In the genomic region with DNA sequence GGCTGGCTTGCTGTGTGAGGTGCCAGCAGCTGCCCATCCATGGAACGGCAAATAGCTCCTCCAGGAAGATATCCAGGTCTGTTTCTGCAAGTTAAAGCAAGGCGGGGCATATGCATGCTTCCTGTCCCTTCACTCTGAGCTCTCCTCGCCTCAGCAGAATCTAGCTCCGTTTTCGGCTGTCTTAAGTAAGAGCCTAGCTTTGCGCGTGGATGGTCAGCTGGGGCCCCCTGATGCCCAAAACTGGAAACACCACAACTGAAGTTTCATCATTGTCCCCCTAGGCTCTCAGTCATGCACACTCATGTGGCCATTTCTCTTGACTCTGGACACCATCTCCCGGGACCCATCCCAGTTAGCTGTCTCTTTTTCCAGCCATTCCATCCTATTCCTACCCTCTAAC, we compare ENCODE assay signal across 8 mouse cellular contexts. TPM values are rescaled to one million over a fixed set of nuclear protein-coding genes. Genes with fewer than 3 reads are reported as not detected.
DNase-seq lines count a peak whose midpoint lies in the region; ATAC-seq and TF ChIP-seq lines count a peak whose summit lies in the region.

No protein-coding gene starts in this region.

- peak; percentile 47 for DNase-seq in forebrain, embryonic 14.5 days (ENCODE audit: low spot score)
- peak; percentile 70 for DNase-seq in embryo, embryonic 11 days
- peak; percentile 41 for DNase-seq in limb, embryonic 11.5 days (ENCODE audit: low spot score)
- peak; percentile 58 for DNase-seq in neural tube, embryonic 11.5 days (ENCODE audit: low spot score)
- no peak for DNase-seq in spleen, postnatal 14 days (ENCODE audit: low spot score in 2 of 2)

- no peak for TF ChIP-seq POLR2A in ES-Bruce4 (IDR thresholded peaks at IDR 0.05; ENCODE audit: insufficient read depth, low read length)

- H3K36me3 ChIP-seq in forebrain, embryonic 14.5 days (ENCODE audit: control insufficient read depth, insufficient read depth, low read length): no peaks in the 10 kb centered on the region
- H3K36me3 ChIP-seq in forebrain, embryonic 13.5 days (ENCODE audit: poor library complexity, severe bottlenecking): no peaks in the 10 kb centered on the region
- H3K36me3 ChIP-seq in ES-Bruce4 (ENCODE audit: control insufficient read depth, insufficient read depth, low read length, poor library complexity, severe bottlenecking): peaks cover 12% of the 10 kb centered on the region
- H3K36me3 ChIP-seq in limb, embryonic 11.5 days (ENCODE audit: control insufficient read depth, insufficient read depth, low read length): no peaks in the 10 kb centered on the region
- H3K36me3 ChIP-seq in neural tube, embryonic 11.5 days (ENCODE audit: control insufficient read depth, insufficient read depth, low read length): no peaks in the 10 kb centered on the region

- no peaks in the 10 kb centered on the region for H3K4me1 ChIP-seq in forebrain, embryonic 14.5 days (ENCODE audit: control insufficient read depth, insufficient read depth, low read length)
- H3K4me1 ChIP-seq in forebrain, embryonic 13.5 days: no peaks in the 10 kb centered on the region
- H3K4me1 ChIP-seq in ES-Bruce4 (ENCODE audit: control insufficient read depth, insufficient read depth, low read length): peaks cover 2% of the 10 kb centered on the region
- no peaks in the 10 kb centered on the region for H3K4me1 ChIP-seq in limb, embryonic 11.5 days (ENCODE audit: control insufficient read depth, insufficient read depth, low read length)
- no peaks in the 10 kb centered on the region for H3K4me1 ChIP-seq in neural tube, embryonic 11.5 days (ENCODE audit: control insufficient read depth, insufficient read depth, low read length)

- ATAC-seq in forebrain, embryonic 14.5 days: no peak
- no peak for ATAC-seq in forebrain, embryonic 13.5 days
- 0 out of 4 replicates have a peak, but pooled peaks have one; percentile 13 for ATAC-seq in hematopoietic stem cell, adult 5-6 weeks (replicated peaks in 1 of 2; ENCODE audit: insufficient read depth in 1 of 2, low FRiP score in 2 of 2, low TSS enrichment in 1 of 2, low read depth in 1 of 2, poor library complexity in 2 of 2, severe bottlenecking in 2 of 2)
- no peak for ATAC-seq in limb, embryonic 11.5 days (ENCODE audit: insufficient number of reproducible peaks, low FRiP score, low TSS enrichment, low read depth)
- no peak for ATAC-seq in neural tube, embryonic 11.5 days (ENCODE audit: insufficient read depth, low FRiP score, low TSS enrichment)

- no peak overlapping the region for H3K4me2 ChIP-seq in forebrain, embryonic 14.5 days (ENCODE audit: low read length)
- no peak overlapping the region for H3K4me2 ChIP-seq in forebrain, embryonic 13.5 days
- no peak overlapping the region for H3K4me2 ChIP-seq in limb, embryonic 11.5 days (ENCODE audit: low read depth, severe bottlenecking)
- no peak overlapping the region for H3K4me2 ChIP-seq in neural tube, embryonic 11.5 days (ENCODE audit: low read depth)

- peak; percentile 50 for TF ChIP-seq CTCF in ES-Bruce4 (IDR thresholded peaks at IDR 0.05; ENCODE audit: low read depth, low read length)

- H3K27ac ChIP-seq in forebrain, embryonic 14.5 days (ENCODE audit: low read depth, low read length): no peak overlapping the region
- H3K27ac ChIP-seq in forebrain, embryonic 13.5 days: no peak overlapping the region
- H3K27ac ChIP-seq in ES-Bruce4 (ENCODE audit: insufficient read depth, low read length): no peak overlapping the region
- H3K27ac ChIP-seq in limb, embryonic 11.5 days (replicated peaks; ENCODE audit: low read depth, low read length): no peak overlapping the region
- H3K27ac ChIP-seq in neural tube, embryonic 11.5 days (ENCODE audit: low read depth, low read length): no peak overlapping the region

- 43% methylated on average over 8 of the region's 8 CpGs for WGBS in forebrain, embryonic 14.5 days
- 46% methylated on average over 8 of the region's 8 CpGs for WGBS in forebrain, embryonic 13.5 days
- 28% methylated on average over 8 of the region's 8 CpGs for WGBS in limb, embryonic 11.5 days
- WGBS in neural tube, embryonic 11.5 days: 42% methylated on average over 8 of the region's 8 CpGs

- no peak overlapping the region for H3K4me3 ChIP-seq in forebrain, embryonic 14.5 days (ENCODE audit: low read depth, low read length)
- no peak overlapping the region for H3K4me3 ChIP-seq in forebrain, embryonic 13.5 days
- no peak overlapping the region for H3K4me3 ChIP-seq in ES-Bruce4 (ENCODE audit: low read depth, low read length)
- H3K4me3 ChIP-seq in limb, embryonic 11.5 days (ENCODE audit: low read depth, low read length): no peak overlapping the region
- H3K4me3 ChIP-seq in neural tube, embryonic 11.5 days (ENCODE audit: low read depth, low read length): no peak overlapping the region

- no peak for TF ChIP-seq EP300 in ES-Bruce4 (IDR thresholded peaks at IDR 0.05; ENCODE audit: insufficient read depth, low read depth, low read length)

- H3K27me3 ChIP-seq in forebrain, embryonic 14.5 days (replicated peaks; ENCODE audit: control insufficient read depth, insufficient read depth, low read length): no peaks in the 10 kb centered on the region
- no peaks in the 10 kb centered on the region for H3K27me3 ChIP-seq in forebrain, embryonic 13.5 days
- no peaks in the 10 kb centered on the region for H3K27me3 ChIP-seq in ES-Bruce4 (ENCODE audit: control insufficient read depth, insufficient read depth, low read length, poor library complexity, severe bottlenecking)
- no peaks in the 10 kb centered on the region for H3K27me3 ChIP-seq in limb, embryonic 11.5 days (ENCODE audit: control insufficient read depth, insufficient read depth, low read length)
- H3K27me3 ChIP-seq in neural tube, embryonic 11.5 days (ENCODE audit: control insufficient read depth, insufficient read depth, low read length): no peaks in the 10 kb centered on the region

- H3K9ac ChIP-seq in forebrain, embryonic 14.5 days (ENCODE audit: low read length): no peak overlapping the region
- no peak overlapping the region for H3K9ac ChIP-seq in forebrain, embryonic 13.5 days
- no peak overlapping the region for H3K9ac ChIP-seq in ES-Bruce4 (ENCODE audit: low read depth, poor library complexity, severe bottlenecking)
- H3K9ac ChIP-seq in limb, embryonic 11.5 days (ENCODE audit: low read length): no peak overlapping the region
- no peak overlapping the region for H3K9ac ChIP-seq in neural tube, embryonic 11.5 days (ENCODE audit: low read length)

- no peaks in the 10 kb centered on the region for H3K9me3 ChIP-seq in forebrain, embryonic 14.5 days (replicated peaks; ENCODE audit: control insufficient read depth, low read length)
- no peaks in the 10 kb centered on the region for H3K9me3 ChIP-seq in forebrain, embryonic 13.5 days (replicated peaks)
- no peaks in the 10 kb centered on the region for H3K9me3 ChIP-seq in ES-Bruce4 (replicated peaks; ENCODE audit: control insufficient read depth, insufficient read depth, low read length, poor library complexity, severe bottlenecking)
- no peaks in the 10 kb centered on the region for H3K9me3 ChIP-seq in limb, embryonic 11.5 days (ENCODE audit: control insufficient read depth, low read length)
- H3K9me3 ChIP-seq in neural tube, embryonic 11.5 days (ENCODE audit: control insufficient read depth, low read length): no peaks in the 10 kb centered on the region

RNA-seq across cellular contexts. Expression of gene Atg16l1, which starts 34.3 kb away (rescaled TPM):
- 50.0 and 60.3 TPM in 2 replicates for polyA plus RNA-seq in forebrain, embryonic 14.5 days (2014; fragmentation: Nextera tagmentation; extraction: Ambion mirVana)
- polyA plus RNA-seq in forebrain, embryonic 13.5 days (2015; fragmentation: Nextera tagmentation; extraction: Ambion mirVana): 43.8 and 49.9 TPM in 2 replicates
- 42.3 and 44.5 TPM in 2 replicates for polyA plus RNA-seq in ES-Bruce4 (2011; ENCODE audit: insufficient read depth, insufficient read length, low read depth, missing spikeins)
- 62.1 and 74.7 TPM in 2 replicates for total RNA-seq in hematopoietic stem cell, adult 5-6 weeks (2017)
- polyA plus RNA-seq in limb, embryonic 11.5 days (2014; fragmentation: Nextera tagmentation; extraction: Ambion mirVana): 30.3 and 31.0 TPM in 2 replicates
- polyA plus RNA-seq in neural tube, embryonic 11.5 days (2014; fragmentation: Nextera tagmentation; extraction: Ambion mirVana): 38.0 and 40.8 TPM in 2 replicates

Comparison
In these comparisons a context has a peak if more than half of its experiments do, and no peak if none do; other contexts are left out.
1. ATAC-seq: peak in hematopoietic stem cell, adult 5-6 weeks (2 of 2); none in forebrain, embryonic 14.5 days (single experiment), forebrain, embryonic 13.5 days (single experiment), limb, embryonic 11.5 days (single experiment) and neural tube, embryonic 11.5 days (single experiment).
2. DNase-seq: peak in forebrain, embryonic 14.5 days (single experiment), embryo, embryonic 11 days (single experiment), limb, embryonic 11.5 days (single experiment) and neural tube, embryonic 11.5 days (single experiment); none in spleen, postnatal 14 days (0 of 2).